Mouse (Mus musculus) E14TG2a.4 (cell line): ENCODE results near the gene Rtkn2.

ENCODE experiments used
- H3K27me3 ChIP-seq: 2 replicates; pipeline ENCODE4 v1.6.1; 2014; ENCODE audit warnings: low read length, control low read depth; ENCODE audit not compliant: insufficient read depth
- H3K36me3 ChIP-seq: 2 replicates; pipeline ENCODE4 v1.6.1; 2014; ENCODE audit warnings: low read length, control low read depth; ENCODE audit not compliant: insufficient read depth
- H3K4me1 ChIP-seq: replicated peaks from 2 replicates; pipeline ENCODE4 v1.6.1; 2014; ENCODE audit warnings: low read depth, low read length, control low read depth
- H3K4me3 ChIP-seq: replicated peaks from 2 replicates; pipeline ENCODE4 v1.5.1; 2014; ENCODE audit warnings: mild to moderate bottlenecking, low read length
- H3K9me3 ChIP-seq: 2 replicates; pipeline ENCODE4 v1.6.1; 2014; ENCODE audit warnings: low read length, control low read depth
- CTCF ChIP-seq: conservative IDR thresholded peaks from 2 replicates; pipeline ENCODE4 v1.5.1; 2014; ENCODE audit warnings: low read length
- NANOG ChIP-seq: IDR thresholded peaks from 2 replicates; pipeline ENCODE4 v1.6.1; 2014; ENCODE audit warnings: borderline replicate concordance, low read length, mixed read lengths
- POU5F1 ChIP-seq: IDR thresholded peaks from 2 replicates; pipeline ENCODE4 v1.6.1; 2014; ENCODE audit warnings: low read length, borderline replicate concordance

Rtkn2 gene

DNA sequence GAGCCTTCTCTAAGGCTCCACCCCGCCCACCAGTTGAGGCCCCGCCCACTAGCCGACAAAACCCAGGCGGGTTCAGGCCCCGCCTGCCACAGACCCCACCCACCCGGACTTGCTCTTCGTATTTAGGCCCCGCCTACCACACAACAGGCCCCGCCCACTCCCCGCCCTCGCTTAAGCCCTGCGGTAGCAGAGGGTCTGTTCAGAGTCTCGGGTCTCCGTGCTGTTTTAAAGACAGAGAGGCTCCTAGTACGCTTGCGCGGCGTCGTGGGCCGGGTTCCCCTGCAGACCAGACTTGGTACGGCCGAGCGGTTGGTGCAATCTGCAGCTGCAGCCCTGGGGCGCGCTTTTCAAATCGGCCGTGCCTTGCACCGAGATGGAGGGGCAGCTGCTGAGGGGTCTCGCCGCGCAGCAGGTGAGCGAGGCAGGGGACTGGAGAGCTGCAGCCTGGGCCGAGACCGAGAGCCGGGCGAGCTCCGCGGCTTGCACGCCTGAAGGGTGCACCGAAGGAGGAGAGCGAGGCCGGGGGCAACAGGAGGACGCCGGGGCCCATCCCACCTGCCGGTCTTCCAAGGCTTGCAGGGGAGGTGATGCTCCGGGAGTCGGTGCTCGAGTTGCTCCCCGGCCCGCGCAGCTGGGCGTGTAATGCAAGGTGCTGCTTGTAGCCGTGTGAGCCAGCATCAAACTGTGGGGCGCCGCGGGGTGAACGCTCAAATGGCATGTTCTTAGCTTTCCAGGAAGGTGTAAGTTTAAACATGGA lies at the start of gene Rtkn2:
Rtkn2 (plus strand) TSS at position 170 of the 757 bp plus-strand sequence.
- TF ChIP-seq NANOG = no peak
- TF ChIP-seq POU5F1 = no peak
- no peak for TF ChIP-seq CTCF
- peaks cover 17% of the 10 kb centered on the region for H3K4me1 ChIP-seq
- H3K4me3 ChIP-seq = peak within 1 kb of the TSS; percentile 96
- 0 out of 2 replicates have a peak, but pooled peaks cover 16% of the 10 kb centered on the region for H3K36me3 ChIP-seq
- H3K27me3 ChIP-seq = no peaks in the 10 kb centered on the region
- H3K9me3 ChIP-seq = no peaks in the 10 kb centered on the region

GRCm38 (mm10) chr10:67931328-67931727 lies 48.0 kb upstream of the Rtkn2 start:
- no peak overlapping the region for H3K4me3 ChIP-seq
- no peaks in the 10 kb centered on the region for H3K9me3 ChIP-seq
- no peak for TF ChIP-seq NANOG
- peak; percentile 84 for TF ChIP-seq CTCF
- no peaks in the 10 kb centered on the region for H3K4me1 ChIP-seq
- H3K36me3 ChIP-seq = no peaks in the 10 kb centered on the region
- H3K27me3 ChIP-seq = no peaks in the 10 kb centered on the region

- no peaks in the 10 kb centered on the region for H3K36me3 ChIP-seq
- no peaks in the 10 kb centered on the region for H3K9me3 ChIP-seq
- TF ChIP-seq CTCF = no peak
- no peak for TF ChIP-seq POU5F1
- TF ChIP-seq NANOG = no peak
- H3K4me1 ChIP-seq = no peaks in the 10 kb centered on the region
- H3K27me3 ChIP-seq = no peaks in the 10 kb centered on the region
- no peak overlapping the region for H3K4me3 ChIP-seq
Measured at GRCm38 (mm10) chr10:67932780-67933179, 46.6 kb upstream of the Rtkn2 start.

- Histone ChIP-seq H3K4me3 (no peak overlapping the region), H3K27me3 (no peaks in the 10 kb centered on the region), H3K9me3 (no peaks in the 10 kb centered on the region), H3K4me1 (no peaks in the 10 kb centered on the region), H3K36me3 (no peaks in the 10 kb centered on the region)
- TF ChIP-seq CTCF (no peak), POU5F1 (no peak), NANOG (no peak)
Measured at GRCm38 (mm10) chr10:67936944-67937343, 42.4 kb upstream of the Rtkn2 start.

DNA sequence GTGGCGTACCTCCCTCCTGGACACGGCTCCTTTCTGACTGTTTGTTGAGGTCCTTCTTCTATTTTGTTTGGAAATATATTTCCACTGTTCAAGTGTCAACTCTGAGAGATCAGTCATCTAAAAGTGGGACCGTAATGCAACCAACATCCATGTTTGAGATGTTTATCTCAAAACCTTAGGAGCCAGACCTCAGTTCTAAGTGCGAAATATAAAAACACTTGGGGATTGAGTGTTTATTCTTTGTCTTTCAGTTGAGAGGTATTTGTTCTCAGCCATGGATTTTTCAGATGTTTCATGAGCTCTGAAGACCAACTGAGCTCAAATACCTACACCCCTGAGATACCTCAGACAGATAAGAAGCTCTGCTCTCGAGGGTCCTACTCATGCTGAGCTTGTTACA lies 41.6 kb upstream of the Rtkn2 start:
- TF ChIP-seq POU5F1 (no peak), NANOG (no peak), CTCF (no peak)
- H3K4me1 ChIP-seq = no peaks in the 10 kb centered on the region
- H3K27me3 ChIP-seq = no peaks in the 10 kb centered on the region
- H3K36me3 ChIP-seq = no peaks in the 10 kb centered on the region
- H3K9me3 ChIP-seq = no peaks in the 10 kb centered on the region
- H3K4me3 ChIP-seq = no peak overlapping the region

DNA sequence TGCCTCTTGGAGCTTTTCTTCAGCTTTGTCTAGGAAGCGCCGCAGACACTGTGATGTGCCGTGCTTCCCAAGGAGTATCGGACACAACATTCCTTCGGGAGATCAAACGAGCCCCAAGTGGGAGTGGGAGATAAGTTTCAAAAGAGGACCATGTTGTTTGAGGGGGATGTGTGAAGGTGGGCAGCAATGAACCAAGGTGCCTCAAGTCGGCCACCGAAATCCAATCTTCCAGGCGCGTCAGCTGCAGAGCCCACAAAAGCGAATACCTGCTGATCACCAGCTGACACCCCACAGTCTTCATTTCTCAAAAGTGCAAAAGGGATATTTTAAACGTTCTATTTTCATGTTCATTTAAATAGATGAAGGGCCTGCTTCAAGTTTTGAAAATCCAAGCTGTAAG lies 39.8 kb upstream of the Rtkn2 start:
- Histone ChIP-seq H3K9me3 (no peaks in the 10 kb centered on the region), H3K27me3 (no peaks in the 10 kb centered on the region), H3K36me3 (no peaks in the 10 kb centered on the region), H3K4me3 (no peak overlapping the region), H3K4me1 (no peaks in the 10 kb centered on the region)
- TF ChIP-seq NANOG = no peak
- no peak for TF ChIP-seq POU5F1
- no peak for TF ChIP-seq CTCF

GRCm38 (mm10) chr10:67943513-67943912 lies 35.9 kb upstream of the Rtkn2 start:
- H3K4me1 ChIP-seq = no peaks in the 10 kb centered on the region
- no peak overlapping the region for H3K4me3 ChIP-seq
- H3K36me3 ChIP-seq = no peaks in the 10 kb centered on the region
- no peaks in the 10 kb centered on the region for H3K9me3 ChIP-seq
- TF ChIP-seq POU5F1 (no peak), CTCF (peak; percentile 37)
- no peaks in the 10 kb centered on the region for H3K27me3 ChIP-seq

GRCm38 (mm10) chr10:67950059-67950748 lies 29.2 kb upstream of the Rtkn2 start:
- no peaks in the 10 kb centered on the region for H3K27me3 ChIP-seq
- no peaks in the 10 kb centered on the region for H3K36me3 ChIP-seq
- H3K4me3 ChIP-seq = no peak overlapping the region
- H3K4me1 ChIP-seq = peaks cover 10% of the 10 kb centered on the region
- no peaks in the 10 kb centered on the region for H3K9me3 ChIP-seq
- TF ChIP-seq CTCF (no peak), POU5F1 (no peak), NANOG (no peak)

GRCm38 (mm10) chr10:67951690-67952089 lies 27.7 kb upstream of the Rtkn2 start:
- Histone ChIP-seq H3K4me3 (no peak overlapping the region), H3K9me3 (no peaks in the 10 kb centered on the region), H3K4me1 (peaks cover 10% of the 10 kb centered on the region), H3K27me3 (no peaks in the 10 kb centered on the region), H3K36me3 (no peaks in the 10 kb centered on the region)
- TF ChIP-seq POU5F1 (no peak), CTCF (no peak), NANOG (no peak)
